Mouse (Mus musculus) embryo, embryonic 11.5 days (tissue): ENCODE measurements at regions not wholly inside any gene's neighbourhood (a gene's known extent, or its start where the extent isn't known, plus 50 kb on each side); places are given as distances from the start of the nearest gene placed in this dataset.

Source experiments
- DNase-seq: peaks from one replicate; pipeline ENCODE4 v3.0.0-alpha.2; 2012; ENCODE audit warnings: low read depth, low spot score

DNA sequence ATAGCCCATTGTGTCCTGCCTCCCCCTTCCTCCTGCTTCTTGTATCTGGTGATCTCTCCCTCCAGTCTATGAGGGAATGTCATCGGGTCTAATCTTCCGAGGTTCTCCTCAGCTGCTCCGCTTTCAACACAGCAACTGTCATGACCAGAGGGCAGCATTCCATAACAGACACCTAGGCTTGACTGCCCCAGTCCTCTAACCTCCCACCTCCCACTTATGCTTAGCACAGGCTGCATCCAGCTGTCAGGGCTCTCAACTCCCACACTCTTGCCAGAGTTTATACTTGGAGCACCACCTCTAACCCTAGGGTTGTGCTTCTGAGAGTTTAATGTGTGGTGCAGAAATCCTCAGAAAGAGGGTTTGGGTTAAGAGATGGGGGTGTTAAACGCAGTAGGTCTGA, 137.9 kb upstream of the Rbms1 start:
- no peak for DNase-seq

DNA sequence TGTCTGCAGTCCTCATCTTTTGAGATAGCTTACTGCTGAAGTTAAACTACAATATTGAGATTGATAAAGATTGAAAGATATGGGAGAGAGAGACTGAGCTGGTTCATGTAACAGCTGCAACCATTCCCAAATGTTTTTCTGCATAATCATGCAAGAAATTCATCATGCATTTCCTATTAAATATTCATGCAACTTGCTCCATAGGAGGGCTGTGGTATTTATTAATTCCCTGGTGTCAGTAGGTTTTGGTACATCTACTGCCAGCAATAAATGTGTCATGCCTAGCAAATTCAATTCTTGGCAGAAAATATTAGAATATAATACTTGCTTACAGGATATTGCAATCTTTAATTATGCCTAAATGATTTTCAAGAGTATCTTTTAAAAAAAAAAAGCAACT, 125.5 kb upstream of the Rbms1 start:
- DNase-seq: no peak

DNA sequence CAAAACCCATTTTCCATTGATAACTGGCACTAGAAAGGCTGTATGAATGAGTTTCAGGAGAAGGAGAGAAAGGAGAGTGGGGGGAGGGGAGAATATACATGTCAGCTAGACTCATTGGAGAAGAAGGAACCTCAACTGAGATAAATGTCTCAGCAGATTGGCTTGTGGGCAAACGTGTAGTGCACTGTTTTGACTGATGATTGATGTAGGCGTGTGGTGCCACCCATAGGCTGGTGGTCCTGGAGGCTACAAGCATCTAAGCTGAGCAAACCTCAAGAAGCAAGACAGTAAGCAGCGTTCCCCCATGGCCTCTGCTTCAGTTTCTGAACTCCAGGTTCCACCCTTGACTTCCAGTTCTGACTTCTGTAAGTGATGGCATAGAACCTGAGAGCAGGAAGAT, 121.8 kb upstream of the Rbms1 start:
- no peak for DNase-seq

DNA sequence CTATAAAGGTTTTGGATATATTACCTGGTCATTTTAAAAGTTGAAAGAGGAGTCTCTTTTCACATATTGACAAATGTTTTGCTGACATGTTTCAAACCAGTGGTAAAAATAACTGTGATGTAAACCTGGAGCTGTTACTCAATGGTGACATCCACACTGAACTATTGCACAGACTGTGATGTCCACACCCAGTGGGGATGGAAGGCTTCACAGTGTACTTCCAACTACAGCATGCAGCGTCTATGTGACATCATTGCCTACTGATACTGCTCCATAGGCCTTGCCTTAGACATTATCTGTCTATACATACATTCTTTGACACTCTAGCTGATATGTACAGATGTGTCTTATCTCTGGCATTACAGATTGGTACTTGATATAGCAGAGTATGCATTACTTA, 120.1 kb upstream of the Rbms1 start:
- no peak for DNase-seq

DNA sequence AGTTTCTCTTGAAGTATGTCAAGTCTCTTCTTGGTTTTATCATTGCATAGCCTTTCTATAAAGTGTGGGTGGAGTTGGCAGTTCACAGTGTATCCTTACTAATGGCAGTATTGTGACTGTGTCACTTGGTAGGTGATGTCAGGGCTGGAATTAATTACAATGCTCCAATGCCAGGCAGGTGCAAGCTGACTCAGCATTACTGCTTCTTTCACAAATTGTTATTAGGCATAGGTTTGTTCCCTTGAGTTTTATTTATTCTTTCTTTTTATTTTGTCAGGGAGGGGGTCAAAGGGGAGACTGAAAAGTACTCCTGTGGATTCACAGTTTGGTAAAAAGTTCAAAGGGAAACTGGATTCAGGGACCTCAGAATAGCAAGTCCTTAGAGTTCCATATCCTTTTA, 119.6 kb upstream of the Rbms1 start:
- no peak for DNase-seq

DNA sequence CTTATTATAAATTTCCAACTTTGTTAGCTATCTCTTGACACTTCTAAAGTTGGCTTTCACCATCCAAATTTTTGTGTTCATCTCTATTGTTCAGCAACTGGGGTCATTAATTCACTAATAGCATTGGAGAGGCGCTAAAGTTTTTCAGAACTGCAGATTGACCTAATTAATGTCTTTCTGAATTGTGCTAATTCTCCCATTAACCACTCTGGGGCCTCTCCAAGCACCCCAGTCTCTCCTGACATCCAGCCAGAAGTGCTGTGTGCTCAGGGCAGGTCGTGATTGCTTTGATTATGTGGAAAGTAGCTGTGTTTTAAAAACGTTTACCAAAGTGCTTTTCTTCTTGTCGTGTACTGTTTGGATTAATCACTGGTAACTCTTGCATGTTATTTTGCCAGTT, 117.0 kb upstream of the Rbms1 start:
- DNase-seq: no peak

DNA sequence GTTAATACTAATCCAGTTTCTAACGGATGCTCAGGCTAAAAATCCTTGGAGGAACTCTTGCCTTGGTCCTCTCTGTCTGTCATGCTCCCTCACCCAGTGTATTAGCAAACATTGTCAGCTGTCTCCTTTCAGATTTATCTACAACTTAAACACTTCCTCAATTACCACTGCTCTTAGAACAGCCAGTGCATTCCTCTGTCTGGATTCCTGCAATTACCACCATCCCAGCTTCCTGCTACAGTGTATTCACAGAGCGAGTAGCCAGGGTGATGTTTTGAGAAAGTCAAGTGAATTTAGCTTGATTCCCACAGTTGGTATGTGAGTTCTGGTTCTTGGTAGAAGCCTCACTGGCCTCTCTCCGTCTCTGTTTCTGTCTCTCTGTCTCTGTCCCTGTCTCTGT, 108.0 kb upstream of the Rbms1 start:
- no peak for DNase-seq

DNA sequence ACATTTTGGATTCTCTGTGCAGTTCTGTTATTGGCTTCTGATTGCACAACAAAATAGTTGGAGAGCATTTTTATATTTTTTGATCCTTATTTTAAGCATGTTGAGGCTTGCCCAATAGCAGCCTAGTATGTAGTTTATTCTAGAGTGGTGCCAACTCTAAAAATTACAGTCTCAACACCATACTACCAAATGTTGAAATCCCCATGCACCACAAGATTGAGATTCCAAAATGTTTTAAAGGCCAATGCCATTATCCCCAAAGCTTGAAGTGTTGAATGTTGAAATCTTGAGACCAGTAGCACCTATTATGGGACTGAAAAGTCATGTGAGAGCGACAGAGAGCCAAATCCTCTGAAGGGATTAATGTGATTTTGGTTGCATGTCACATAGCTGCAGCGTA, 104.9 kb upstream of the Rbms1 start:
- no peak for DNase-seq

DNA sequence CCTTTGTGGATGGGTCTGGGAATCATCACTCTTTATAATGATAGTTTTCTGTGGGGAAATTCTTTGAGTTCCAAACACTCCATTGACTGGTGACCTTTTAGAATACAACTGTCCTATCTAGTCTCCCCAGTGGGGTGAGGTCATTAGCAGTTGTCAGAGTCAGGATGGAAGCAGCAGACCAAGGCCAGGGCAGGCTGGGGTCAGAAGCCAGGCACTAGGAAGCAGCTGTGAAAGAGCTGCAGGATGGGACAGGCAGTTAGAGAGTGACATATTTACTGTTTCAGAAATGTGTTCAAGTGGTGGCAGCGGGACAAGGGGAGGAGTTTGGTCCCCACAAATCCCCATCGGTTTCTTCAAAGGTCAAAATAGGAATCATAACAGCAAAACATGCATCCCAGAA, 99.1 kb upstream of the Rbms1 start:
- DNase-seq: no peak

DNA sequence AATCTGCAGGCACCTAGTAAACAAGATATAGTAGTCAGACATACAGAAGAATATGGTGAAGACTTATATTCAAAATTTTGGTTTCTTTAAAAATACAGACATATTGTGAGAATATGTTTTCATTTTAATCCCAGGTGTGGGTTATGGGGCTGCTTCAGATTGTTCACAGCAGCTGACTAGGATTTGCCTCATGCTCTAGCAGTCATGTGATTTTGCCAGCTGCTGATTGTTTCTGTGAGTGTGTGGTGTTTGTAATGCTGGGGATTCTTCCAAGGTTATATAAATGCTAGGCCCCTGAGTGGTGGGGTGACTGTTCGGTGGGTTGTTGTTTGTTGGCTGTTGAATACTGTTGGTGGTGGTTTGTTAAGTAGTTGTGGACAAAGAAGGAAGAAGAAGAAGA, 97.9 kb upstream of the Rbms1 start:
- DNase-seq: no peak

DNA sequence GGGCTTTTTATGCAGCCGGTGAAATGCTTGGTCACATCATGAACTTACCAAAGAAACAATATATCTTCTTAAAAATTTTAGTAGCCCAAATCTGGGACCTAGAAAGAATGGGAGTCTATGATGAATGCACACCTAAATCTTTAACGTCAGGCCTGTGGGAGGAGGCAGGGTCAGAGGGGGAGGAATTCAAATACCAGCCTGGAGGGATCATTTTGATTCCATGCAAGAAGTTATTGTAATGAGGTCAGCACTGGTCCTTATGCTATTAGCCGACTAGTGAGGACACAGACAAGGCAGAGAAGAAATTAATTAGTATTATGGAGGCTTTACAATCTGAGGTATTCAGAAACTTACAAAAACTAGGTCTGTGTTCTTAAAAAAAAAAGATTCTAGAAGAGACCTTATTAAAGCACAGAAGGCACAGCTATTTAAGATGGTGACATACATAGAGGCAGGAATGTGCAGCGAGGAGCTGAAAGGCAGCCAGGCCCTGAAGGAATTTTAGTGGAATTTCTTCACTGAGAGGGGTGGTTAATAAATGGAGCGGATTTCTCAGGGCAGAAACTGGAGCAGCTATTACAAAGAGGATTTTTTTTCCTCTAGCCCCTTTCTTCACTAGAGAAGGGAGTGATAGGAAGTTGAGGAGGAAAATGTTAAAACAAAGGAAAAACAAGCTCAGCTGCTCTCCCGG, 95.7 kb upstream of the Rbms1 start:
- peak; percentile 26 for DNase-seq

DNA sequence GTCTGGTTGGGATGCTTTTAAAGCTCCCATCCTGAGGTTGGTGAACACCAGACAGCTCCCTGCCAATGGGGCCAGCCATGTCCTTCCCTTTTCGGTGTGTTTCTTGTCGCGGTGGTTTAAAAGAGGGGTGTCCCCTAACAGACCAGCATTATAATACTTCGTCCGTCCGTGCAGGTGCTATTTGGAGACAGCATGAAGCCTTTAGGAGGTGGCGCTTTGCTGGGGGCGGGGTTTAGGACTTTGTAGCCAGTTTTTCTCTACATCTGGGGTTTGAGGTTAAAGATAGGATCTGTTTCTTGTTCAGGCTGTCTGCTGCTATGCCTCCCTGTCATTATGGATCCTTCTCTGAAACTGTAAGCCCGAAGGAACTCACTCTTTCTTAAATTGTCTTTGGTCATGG, 89.3 kb upstream of the Rbms1 start:
- no peak for DNase-seq

DNA sequence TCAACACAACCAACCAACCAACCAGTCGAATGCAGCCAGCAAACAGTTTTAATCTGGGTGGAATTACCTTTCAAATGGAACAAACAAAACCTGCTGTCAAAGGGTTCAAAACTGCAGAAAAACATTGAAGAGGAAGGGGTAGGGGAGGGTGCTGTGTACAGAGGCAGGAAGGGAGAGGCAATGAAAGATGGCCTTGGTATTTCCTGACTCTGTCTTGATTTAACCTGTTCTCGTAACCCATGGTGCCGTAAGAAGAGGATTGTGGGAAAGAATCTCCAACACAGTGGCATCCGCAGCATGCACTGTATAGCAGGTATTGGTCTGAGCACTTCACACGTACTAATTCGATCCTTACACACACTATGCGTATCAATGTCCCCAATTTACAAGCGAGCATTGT, 88.8 kb upstream of the Rbms1 start:
- DNase-seq: no peak

DNA sequence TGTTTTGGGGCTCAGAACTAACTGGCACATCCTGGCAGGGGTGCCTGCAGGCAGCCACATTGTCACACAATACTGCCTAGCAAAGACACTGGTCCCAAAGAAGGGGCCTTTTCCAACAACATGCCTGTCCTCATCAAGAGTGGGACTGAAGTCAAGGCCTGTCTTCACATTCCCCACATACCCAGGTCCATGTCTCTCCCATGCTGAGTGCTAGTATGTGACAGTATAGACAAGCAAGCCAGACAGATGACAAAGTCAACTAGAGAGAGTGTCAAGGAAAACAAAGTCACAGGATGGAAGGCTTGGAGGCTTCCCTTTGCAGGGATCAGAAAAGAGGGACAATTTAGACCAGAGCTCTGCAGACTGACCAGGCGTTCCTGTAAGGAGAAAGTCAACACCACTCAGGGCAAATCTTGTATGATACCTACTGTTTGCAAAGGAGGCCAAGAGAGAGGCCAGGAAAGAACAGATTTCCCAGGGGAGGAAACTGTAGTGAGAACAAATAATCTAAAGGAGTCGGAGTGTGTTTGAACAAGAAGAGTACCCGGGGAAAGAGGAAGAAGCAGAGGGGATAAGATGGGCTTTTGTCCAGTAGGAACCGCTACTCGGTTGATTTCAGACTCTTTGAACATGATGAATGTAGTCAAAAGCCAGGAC, 83.2 kb upstream of the Rbms1 start:
- DNase-seq: no peak

DNA sequence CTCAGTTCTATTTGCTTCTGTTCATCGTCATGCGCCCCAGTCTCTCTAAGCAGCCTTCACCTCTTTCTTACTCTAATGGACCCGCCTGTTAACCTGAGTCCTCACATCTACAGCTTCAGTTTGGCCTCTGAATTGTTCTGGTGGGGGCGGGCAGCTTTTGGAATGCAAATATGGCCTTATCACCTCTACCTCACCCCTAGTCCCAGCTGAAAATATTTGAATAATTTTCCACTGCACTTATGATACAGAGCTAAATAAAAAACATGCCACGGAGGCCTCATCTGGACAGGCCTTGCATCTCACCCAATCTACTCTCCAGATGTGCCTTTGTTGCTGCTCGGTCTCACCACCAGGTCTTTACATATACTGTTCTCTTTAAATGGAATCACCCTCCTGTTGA, 82.5 kb upstream of the Rbms1 start:
- no peak for DNase-seq

DNA sequence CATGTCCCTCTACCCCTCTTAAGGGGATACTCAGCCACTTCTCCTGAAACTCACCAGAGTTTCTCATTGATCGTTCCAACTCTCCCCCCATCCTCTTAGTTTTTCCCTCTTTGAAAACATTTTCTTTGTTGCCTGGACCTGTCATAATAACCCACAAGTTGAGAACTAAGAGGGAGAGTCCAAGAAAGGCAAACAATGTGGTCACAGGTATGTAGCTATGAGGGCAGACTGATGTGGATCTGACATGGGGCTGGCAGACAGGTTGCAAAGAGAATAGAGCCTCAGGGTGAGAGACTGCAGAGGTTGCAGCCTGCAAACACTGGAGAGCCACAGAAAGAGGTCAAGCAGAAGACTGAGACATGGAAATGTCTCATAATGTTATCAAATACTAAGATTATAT, 69.9 kb upstream of the Rbms1 start:
- no peak for DNase-seq

DNA sequence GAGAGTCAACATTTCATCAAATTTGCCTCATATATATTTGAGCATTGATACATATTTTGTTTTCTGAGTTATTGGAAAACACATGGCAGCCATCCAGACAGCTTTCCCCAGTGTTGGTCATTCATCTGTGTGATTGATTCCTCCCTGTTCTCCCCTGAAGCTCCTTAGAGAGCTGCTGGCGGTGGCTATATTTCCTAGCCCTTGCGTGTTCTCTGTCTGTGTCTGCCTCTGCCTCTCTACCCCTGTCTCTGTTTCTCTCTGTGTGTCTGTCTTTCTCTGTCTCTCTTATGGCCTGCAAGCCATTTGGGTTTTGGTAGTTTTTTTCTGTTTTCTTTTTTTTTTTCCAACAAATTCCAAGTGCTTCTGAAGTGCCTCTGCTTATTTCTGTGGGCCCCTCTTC, 66.7 kb upstream of the Rbms1 start:
- no peak for DNase-seq

DNA sequence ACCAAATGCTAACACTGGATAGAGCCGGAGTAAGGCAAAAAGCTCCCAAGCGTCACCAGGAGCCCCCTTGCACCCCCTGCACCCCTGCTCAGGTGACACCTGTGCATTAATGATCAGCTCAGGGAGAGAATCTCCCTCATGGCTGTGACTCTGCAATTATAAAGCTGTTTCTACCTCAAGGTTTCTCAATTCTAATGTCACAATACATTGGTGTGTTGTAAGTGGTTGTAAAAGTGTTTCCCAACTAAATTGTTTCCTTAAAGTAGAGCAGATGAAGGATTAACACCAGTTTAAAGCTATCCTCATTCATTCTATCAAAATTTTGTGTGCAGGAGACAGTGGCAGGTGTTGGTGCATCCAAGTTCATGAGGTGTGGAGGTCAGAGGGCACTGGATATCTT, 65.6 kb upstream of the Rbms1 start:
- DNase-seq: no peak

DNA sequence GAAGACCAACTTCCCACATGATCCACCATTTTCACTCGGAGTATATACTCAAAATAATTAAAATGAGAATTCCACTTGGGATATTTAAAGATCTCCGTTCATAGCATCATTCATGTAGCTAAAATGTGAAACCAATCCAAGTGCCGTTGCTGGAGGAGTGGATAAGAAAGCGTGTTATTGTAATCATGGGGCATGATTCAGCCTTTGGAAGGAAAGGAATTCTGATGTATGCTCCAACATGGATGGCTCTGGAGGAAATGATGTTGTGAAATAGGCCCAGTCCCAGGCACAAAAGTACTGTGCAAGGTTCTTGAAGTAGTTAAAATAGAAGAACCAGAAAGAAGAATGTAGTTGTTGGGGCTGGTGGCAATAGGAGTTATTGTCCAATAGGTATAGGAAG, 64.7 kb upstream of the Rbms1 start:
- no peak for DNase-seq

DNA sequence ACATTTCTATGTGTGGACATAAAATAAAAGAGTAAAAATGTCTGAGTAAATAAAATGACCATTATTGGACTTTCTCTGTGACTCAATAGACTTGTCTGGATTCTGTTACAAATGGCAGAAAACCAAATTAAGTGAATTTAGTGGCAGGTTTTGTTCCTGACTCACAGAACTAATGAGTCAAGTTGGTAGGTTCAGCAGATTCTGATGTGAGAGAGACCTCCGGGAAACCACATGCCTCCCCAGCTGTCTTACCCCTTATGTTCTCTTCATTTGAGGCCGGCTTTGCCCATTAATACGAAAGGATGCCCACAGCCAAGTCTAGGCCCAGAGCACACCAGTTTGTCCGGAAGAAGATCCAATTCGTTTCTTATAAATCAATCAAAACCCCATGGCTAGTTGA, 59.4 kb upstream of the Rbms1 start:
- DNase-seq: no peak

DNA sequence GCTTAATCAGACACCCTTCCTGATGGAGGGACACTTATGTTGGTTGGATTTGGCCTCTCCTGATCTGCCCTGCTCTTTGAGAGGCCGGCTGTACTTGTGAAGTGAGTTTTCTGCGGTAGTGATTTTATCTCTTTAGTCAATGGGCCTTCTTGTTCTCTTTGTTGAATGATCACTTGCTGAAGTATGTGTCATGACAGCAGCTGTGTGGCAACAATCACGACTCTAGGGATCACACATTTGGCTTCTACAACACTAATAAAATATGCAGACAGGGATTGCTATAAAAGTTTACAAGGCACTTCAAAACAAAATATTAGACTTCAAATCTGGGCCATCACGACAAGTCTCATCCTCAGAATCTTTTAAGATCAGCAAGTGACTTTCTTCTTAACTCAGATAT, 57.8 kb upstream of the Rbms1 start:
- no peak for DNase-seq

DNA sequence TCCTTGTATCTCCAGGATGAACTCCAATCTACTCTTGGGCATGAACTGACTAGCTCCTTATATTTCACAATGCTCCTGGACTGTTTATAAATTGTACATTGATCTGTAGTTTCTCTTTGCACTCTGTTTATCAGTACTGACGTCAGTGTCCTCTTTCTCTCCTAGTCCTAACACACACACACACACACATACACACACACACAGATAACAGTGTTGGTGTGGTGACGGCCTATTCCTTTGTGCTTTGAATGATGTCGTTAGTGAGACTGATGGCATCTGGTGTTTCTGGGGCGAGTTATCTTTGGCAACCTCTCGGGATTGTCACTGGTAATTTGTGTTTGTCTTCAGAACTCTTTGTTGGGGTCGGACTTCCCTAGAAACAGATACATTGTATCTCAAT, 50.0 kb upstream of the Rbms1 start:
- no peak for DNase-seq
